ENCODE assay signal across 10 mouse cellular contexts in the genomic region with DNA sequence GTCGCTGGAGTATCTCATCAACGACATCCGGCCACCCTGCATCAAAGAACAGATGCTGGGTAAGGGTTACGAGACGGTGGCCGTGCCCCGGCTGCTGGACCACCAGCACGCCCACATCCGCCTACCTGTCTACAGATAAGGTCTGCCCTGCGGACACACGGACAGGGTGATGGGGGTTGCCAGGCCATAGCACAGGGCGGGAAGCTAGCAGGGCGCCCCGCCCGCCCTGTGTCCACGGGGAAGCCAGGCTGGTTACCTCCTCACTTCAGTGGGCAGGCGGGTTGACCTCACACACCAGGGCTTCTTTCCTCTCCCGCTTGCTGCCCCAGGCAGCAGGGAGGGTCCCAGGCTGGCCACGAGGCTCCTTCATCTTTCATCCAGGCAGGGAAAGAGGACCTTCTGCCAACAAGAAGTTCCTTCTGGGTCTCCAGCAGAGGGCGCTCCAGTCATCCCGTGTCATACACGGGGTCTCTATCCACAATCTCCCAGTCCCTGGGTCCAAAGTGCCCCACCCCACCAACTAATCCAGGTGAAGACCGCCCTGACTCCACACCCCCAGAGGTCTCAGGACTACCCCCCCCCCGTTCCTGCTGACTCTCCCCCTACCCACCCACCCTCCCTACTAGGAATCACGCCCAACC. TPM values are rescaled to one million over a fixed set of nuclear protein-coding genes. Genes with fewer than 3 reads are reported as not detected.
DNase-seq lines count a peak whose midpoint lies in the region; ATAC-seq and TF ChIP-seq lines count a peak whose summit lies in the region.
"Had no signal": no experiment of that assay in that cellular context is flagged by ENCODE, and none has a peak within 500 bp of the region (broad histone marks: within the 10 kb centered on the region; RNA-seq: fewer than 3 reads in every experiment).

No protein-coding gene starts in this region.

- DNase-seq in hindbrain, postnatal 0 days (ENCODE audit: low spot score): peak; percentile 65
- DNase-seq in hindbrain, embryonic 14.5 days (ENCODE audit: low spot score): no peak
- peak; percentile 45 for DNase-seq in 416B (ENCODE audit: low read depth)
- DNase-seq in limb, embryonic 10.5 days (ENCODE audit: low spot score): peak; percentile 74
- no peak for DNase-seq in right cerebral cortex, adult 18-20 months
- no peak for DNase-seq in ovary, postnatal 36 days (ENCODE audit: low spot score)
- DNase-seq in urinary bladder, adult 18-20 months (ENCODE audit: low spot score in 2 of 2): no peak

- H3K9me3 ChIP-seq in hindbrain, postnatal 0 days (ENCODE audit: low read length): no peaks in the 10 kb centered on the region
- H3K9me3 ChIP-seq in hindbrain, embryonic 14.5 days (ENCODE audit: control insufficient read depth, low read length): no peaks in the 10 kb centered on the region
- no peaks in the 10 kb centered on the region for H3K9me3 ChIP-seq in E14TG2a.4 (ENCODE audit: low read length)
- H3K9me3 ChIP-seq in limb, embryonic 10.5 days (replicated peaks): no peaks in the 10 kb centered on the region
- H3K9me3 ChIP-seq: embryonic facial prominence, embryonic 12.5 days; limb, embryonic 13.5 days had no signal

- no peak overlapping the region for H3K4me3 ChIP-seq in hindbrain, postnatal 0 days (ENCODE audit: low read length)
- no peak overlapping the region for H3K4me3 ChIP-seq in hindbrain, embryonic 14.5 days (replicated peaks; ENCODE audit: low read length)
- peak overlapping the region; percentile 75 for H3K4me3 ChIP-seq in E14TG2a.4 (replicated peaks; ENCODE audit: low read length)
- no peak overlapping the region for H3K4me3 ChIP-seq in limb, embryonic 10.5 days
- H3K4me3 ChIP-seq: embryonic facial prominence, embryonic 12.5 days; limb, embryonic 13.5 days had no signal

- peaks cover 18% of the 10 kb centered on the region for H3K4me1 ChIP-seq in hindbrain, postnatal 0 days (ENCODE audit: insufficient read depth, low read length)
- H3K4me1 ChIP-seq in hindbrain, embryonic 14.5 days (replicated peaks; ENCODE audit: control insufficient read depth, insufficient read depth, low read length): peaks cover 26% of the 10 kb centered on the region
- H3K4me1 ChIP-seq in E14TG2a.4 (replicated peaks; ENCODE audit: low read depth, low read length): peaks cover 72% of the 10 kb centered on the region
- peaks cover 71% of the 10 kb centered on the region for H3K4me1 ChIP-seq in limb, embryonic 10.5 days

- peaks cover 6% of the 10 kb centered on the region; the same call in 1 of the 2 replicates for H3K36me3 ChIP-seq in hindbrain, postnatal 0 days (ENCODE audit: insufficient read depth, low read length)
- peaks cover 9% of the 10 kb centered on the region; the same call in 1 of the 2 replicates for H3K36me3 ChIP-seq in hindbrain, embryonic 14.5 days (replicated peaks; ENCODE audit: control insufficient read depth, insufficient read depth)
- H3K36me3 ChIP-seq in E14TG2a.4 (ENCODE audit: insufficient read depth, low read length): no peaks in the 10 kb centered on the region
- peaks cover 13% of the 10 kb centered on the region for H3K36me3 ChIP-seq in limb, embryonic 10.5 days
- H3K36me3 ChIP-seq: limb, embryonic 13.5 days had no signal

- H3K9ac ChIP-seq in hindbrain, postnatal 0 days (replicated peaks; ENCODE audit: low read length): no peak overlapping the region
- no peak overlapping the region for H3K9ac ChIP-seq in hindbrain, embryonic 14.5 days
- H3K9ac ChIP-seq: embryonic facial prominence, embryonic 12.5 days; limb, embryonic 13.5 days had no signal

- no peaks in the 10 kb centered on the region for H3K27me3 ChIP-seq in hindbrain, postnatal 0 days (ENCODE audit: insufficient read depth, low read length)
- H3K27me3 ChIP-seq in hindbrain, embryonic 14.5 days (ENCODE audit: control insufficient read depth, insufficient read depth, low read length): no peaks in the 10 kb centered on the region
- peaks cover 31% of the 10 kb centered on the region for H3K27me3 ChIP-seq in E14TG2a.4 (ENCODE audit: insufficient read depth, low read length)
- H3K27me3 ChIP-seq in limb, embryonic 10.5 days (ENCODE audit: low read depth, poor library complexity, severe bottlenecking): peaks cover 34% of the 10 kb centered on the region

- no peak overlapping the region for H3K4me2 ChIP-seq in hindbrain, postnatal 0 days (ENCODE audit: low read depth, low read length)
- H3K4me2 ChIP-seq in hindbrain, embryonic 14.5 days (replicated peaks): no peak overlapping the region
- H3K4me2 ChIP-seq: embryonic facial prominence, embryonic 12.5 days; limb, embryonic 13.5 days had no signal

- H3K27ac ChIP-seq in hindbrain, postnatal 0 days: no peak overlapping the region
- no peak overlapping the region for H3K27ac ChIP-seq in hindbrain, embryonic 14.5 days
- H3K27ac ChIP-seq in limb, embryonic 10.5 days: peak overlapping the region; percentile 16; the same call in 1 of the 2 replicates
- H3K27ac ChIP-seq: embryonic facial prominence, embryonic 12.5 days; limb, embryonic 13.5 days had no signal

- TF ChIP-seq CTCF in hindbrain, postnatal 0 days (IDR thresholded peaks at IDR 0.05; ENCODE audit: low read depth): peak; percentile 70
- TF ChIP-seq CTCF in E14TG2a.4 (conservative IDR thresholded peaks at IDR 0.05; ENCODE audit: low read length): peak; percentile 67

- WGBS in hindbrain, postnatal 0 days: 68% methylated on average over 24 of the region's 25 CpGs
- 70% methylated on average over 25 of the region's 25 CpGs for WGBS in hindbrain, embryonic 14.5 days
- WGBS in limb, embryonic 10.5 days: 60% methylated on average over 25 of the region's 25 CpGs

- no peak for ATAC-seq in hindbrain, postnatal 0 days
- no peak for ATAC-seq in hindbrain, embryonic 14.5 days (ENCODE audit: low FRiP score)

RNA-seq across cellular contexts. Expression of a gene that starts 44.3 kb away (rescaled TPM):
- total RNA-seq in hindbrain, postnatal 0 days (2014; rRNA removed): 11.7 and 15.1 TPM in 2 replicates
- polyA plus RNA-seq in hindbrain, postnatal 0 days (2015; fragmentation: Nextera tagmentation; extraction: Ambion mirVana): 2.8 and 2.9 TPM in 2 replicates
- polyA plus RNA-seq in hindbrain, embryonic 14.5 days (2014; fragmentation: Nextera tagmentation; extraction: Ambion mirVana): 6.6 and 6.7 TPM in 2 replicates
- polyA plus RNA-seq in limb, embryonic 10.5 days (2016; fragmentation: Nextera tagmentation; extraction: Ambion mirVana): 1.4 and 1.9 TPM in 2 replicates

RNA-seq across cellular contexts. Expression of a gene that starts 46.1 kb away (rescaled TPM):
- total RNA-seq in hindbrain, postnatal 0 days (2014; rRNA removed): 2.7 TPM in 2 replicates
- 3.0 and 3.4 TPM in 2 replicates for polyA plus RNA-seq in hindbrain, postnatal 0 days (2015; fragmentation: Nextera tagmentation; extraction: Ambion mirVana)
- 1.1 and 1.4 TPM in 2 replicates for polyA plus RNA-seq in hindbrain, embryonic 14.5 days (2014; fragmentation: Nextera tagmentation; extraction: Ambion mirVana)
- polyA plus RNA-seq in limb, embryonic 10.5 days (2016; fragmentation: Nextera tagmentation; extraction: Ambion mirVana): 0.31 TPM in 2 replicates

Comparison
In these comparisons a context has a peak if more than half of its experiments do, and no peak if none do; other contexts are left out.
1. DNase-seq: peak in hindbrain, postnatal 0 days (single experiment), 416B (single experiment) and limb, embryonic 10.5 days (single experiment); none in hindbrain, embryonic 14.5 days (single experiment), right cerebral cortex, adult 18-20 months (single experiment), ovary, postnatal 36 days (single experiment) and urinary bladder, adult 18-20 months (0 of 2).